Mouse (Mus musculus) lung, embryonic 15.5 days (tissue): ENCODE results near the gene Prop1. TPM values are rescaled to one million over a fixed set of nuclear protein-coding genes. Genes with fewer than 3 reads are reported as not detected.

Experiments
- ATAC-seq: fragments of 200-750 bp; cut with Nextera tagmentation; 2 replicates; pipeline ENCODE4 v1.8.0; 2017; ENCODE audit warnings: moderate number of reproducible peaks, borderline replicate concordance; ENCODE audit not compliant: low FRiP score, low TSS enrichment; ENCODE audit errors: extremely low read depth
- H3K27ac ChIP-seq: fragments of 300-500 bp; sonication (generic); 2 replicates; pipeline ENCODE4 v1.5.1; 2015; ENCODE audit warnings: moderate library complexity, mild to moderate bottlenecking, inconsistent platforms
- H3K27me3 ChIP-seq: fragments of 300-500 bp; sonication (generic); 2 replicates; pipeline ENCODE4 v1.6.1; 2015; ENCODE audit warnings: inconsistent platforms
- H3K36me3 ChIP-seq: fragments of 300-500 bp; sonication (generic); 2 replicates; pipeline ENCODE4 v1.6.1; 2015; ENCODE audit warnings: inconsistent platforms
- H3K4me1 ChIP-seq: fragments of 300-500 bp; sonication (generic); 2 replicates; pipeline ENCODE4 v1.6.1; 2015; ENCODE audit warnings: inconsistent platforms
- H3K4me2 ChIP-seq: fragments of 300-500 bp; sonication (generic); 2 replicates; pipeline ENCODE4 v1.6.1; 2015; ENCODE audit warnings: inconsistent platforms, mild to moderate bottlenecking, moderate library complexity
- H3K4me3 ChIP-seq: fragments of 300-500 bp; sonication (generic); 2 replicates; pipeline ENCODE4 v1.5.1; 2015; ENCODE audit warnings: mild to moderate bottlenecking, inconsistent platforms
- H3K9ac ChIP-seq: fragments of 300-500 bp; sonication (generic); 2 replicates; pipeline ENCODE4 v1.6.1; 2015; ENCODE audit warnings: inconsistent platforms
- H3K9me3 ChIP-seq: fragments of 300-500 bp; sonication (generic); 2 replicates; pipeline ENCODE4 v1.6.1; 2016; ENCODE audit warnings: inconsistent platforms
- WGBS: fragments of 180-500 bp; shearing (Covaris S2); methylation state at CpG from one replicate; pipeline ENCODE4 v1.1.7; 2015; 5-methylcytosine and 5-hydroxymethylcytosine counted together
- polyA plus RNA-seq: library from polyadenylated mRNA; unstranded; fragments of >200 nt; fragmentation: Nextera tagmentation; extraction: Ambion mirVana; gene quantifications from 2 replicates; pipeline ENCODE4 v1.2.1, GENCODE M21; 2015

The Prop1 gene
- polyA plus RNA-seq, 1 experiment from 2014 or later, result not detected

DNA sequence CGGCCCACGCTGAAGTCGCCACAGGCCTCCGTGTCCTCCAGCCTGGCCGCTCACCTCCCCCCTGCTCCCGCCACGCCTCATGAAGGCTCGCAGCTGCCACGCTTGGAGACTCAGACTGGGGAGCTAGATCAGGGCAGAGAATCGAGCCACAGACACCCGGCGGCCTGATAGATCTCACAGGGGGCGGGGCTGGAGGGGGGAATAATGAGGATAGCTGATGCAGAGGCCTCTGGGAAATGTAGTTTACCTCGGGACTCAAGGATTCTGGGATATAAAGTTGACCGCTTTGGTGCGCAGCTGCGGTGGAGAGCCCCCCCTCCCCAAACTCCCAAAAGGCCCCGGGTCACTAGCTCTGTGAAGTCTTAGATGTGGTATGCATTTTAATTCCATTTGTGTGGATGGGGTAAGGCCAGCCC is 22.1 kb downstream of the Prop1 start, which contains the start of gene Zfp354b:
Zfp354b (minus strand) TSS at position 183 of the 416 bp plus-strand sequence.
- Histone ChIP-seq H3K4me2 (peak within 1 kb of the TSS; percentile 94), H3K9ac (peak within 1 kb of the TSS; percentile 72), H3K4me1 (peaks cover 10% of the 10 kb centered on the region), H3K27ac (peak within 1 kb of the TSS; percentile 56; the same call in 1 of the 2 replicates), H3K36me3 (no peaks in the 10 kb centered on the region), H3K27me3 (peaks cover 4% of the 10 kb centered on the region; the same call in 1 of the 2 replicates), H3K9me3 (no peaks in the 10 kb centered on the region), H3K4me3 (peak within 1 kb of the TSS; percentile 79)
- peak; percentile 93 for ATAC-seq
- under 1% methylated on average over 18 of the region's 18 CpGs for WGBS

DNA sequence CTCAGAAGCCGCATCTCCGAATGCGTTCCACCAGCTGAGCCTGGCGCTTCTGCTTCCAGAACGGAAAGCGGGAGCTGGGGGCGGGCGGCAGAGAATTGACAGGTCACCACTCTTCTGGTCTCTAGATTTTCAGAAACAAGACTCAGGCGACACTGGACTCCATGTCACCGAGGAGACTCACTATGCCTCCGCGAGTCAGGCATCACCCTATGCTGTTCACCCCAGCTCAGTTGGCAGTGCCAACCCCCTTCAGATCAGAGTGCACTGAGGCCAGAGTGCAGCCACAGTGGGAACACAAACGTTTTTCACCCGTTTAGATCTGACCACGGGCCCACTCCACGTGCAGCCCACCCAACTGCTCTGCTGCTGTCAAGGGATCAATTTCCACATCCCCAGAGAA is 22.5 kb downstream of the Prop1 start:
- Histone ChIP-seq H3K9ac (peak overlapping the region; percentile 72), H3K27me3 (peaks cover 4% of the 10 kb centered on the region; the same call in 1 of the 2 replicates), H3K4me1 (peaks cover 10% of the 10 kb centered on the region), H3K27ac (peak overlapping the region; percentile 56; the same call in 1 of the 2 replicates), H3K9me3 (no peaks in the 10 kb centered on the region), H3K36me3 (no peaks in the 10 kb centered on the region), H3K4me3 (peak overlapping the region; percentile 79), H3K4me2 (peak overlapping the region; percentile 94)
- WGBS, result 0% methylated on average over 16 of the region's 16 CpGs
- peak; percentile 48 for ATAC-seq

DNA sequence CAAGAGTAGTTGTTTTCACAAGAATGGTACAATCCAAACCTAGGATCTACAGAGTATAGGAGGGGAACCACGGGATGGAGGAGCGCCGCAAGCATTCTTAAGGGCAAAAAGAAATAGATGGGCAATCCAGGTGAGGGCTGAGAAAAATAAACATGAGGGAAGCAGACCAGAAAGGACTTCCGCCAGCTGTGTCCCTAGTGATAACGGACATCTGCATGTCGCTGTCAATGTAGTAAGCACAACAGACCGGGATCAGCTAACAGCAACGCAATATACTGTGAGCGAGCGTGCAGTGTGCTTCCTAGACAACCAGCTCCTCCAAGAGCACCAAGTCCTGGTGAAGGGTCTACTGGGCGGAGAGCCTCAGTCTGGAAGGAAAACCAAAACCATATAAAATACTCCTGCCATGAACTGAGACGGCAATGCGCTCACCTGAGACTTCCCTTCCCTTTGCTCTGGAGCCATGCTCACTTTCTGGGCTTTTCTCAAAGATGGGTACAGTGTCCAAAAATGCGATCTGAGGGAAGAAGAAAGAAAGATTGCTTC is 23.0 kb downstream of the Prop1 start:
- 12% methylated on average over 14 of the region's 14 CpGs for WGBS
- Histone ChIP-seq H3K9ac (peak overlapping the region; percentile 72), H3K4me1 (peaks cover 10% of the 10 kb centered on the region)

DNA sequence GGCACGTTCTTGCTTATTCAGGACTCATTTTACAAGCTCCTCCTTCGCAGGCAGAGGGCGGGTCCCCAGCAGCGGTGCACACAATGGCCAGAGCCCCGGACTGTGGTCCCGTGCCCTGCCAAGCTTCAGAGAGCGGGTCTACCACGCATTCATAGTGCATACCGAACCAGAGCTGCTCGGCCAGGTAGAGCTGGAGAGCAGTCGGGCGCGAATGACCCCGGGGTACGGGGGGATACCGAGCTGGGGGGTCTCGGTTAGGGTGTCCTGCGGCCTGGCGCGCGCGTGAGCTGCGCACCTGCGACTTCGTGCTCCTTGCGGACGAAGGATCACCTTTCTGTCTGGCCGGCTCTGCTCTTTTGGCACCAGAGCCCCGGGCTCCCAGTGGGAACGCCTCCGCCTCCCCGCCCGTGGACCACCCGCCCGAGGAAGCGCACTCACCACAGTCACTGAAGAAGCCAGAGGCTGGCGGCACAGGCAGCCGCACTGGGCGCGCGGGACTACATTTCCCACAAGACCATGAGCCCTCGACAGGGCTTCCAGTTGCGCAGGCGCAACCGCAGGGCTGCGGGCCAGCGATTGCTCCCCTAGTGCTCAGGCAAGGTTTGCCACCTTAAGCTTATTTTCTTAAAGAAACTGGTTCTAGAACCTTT is 37.8 kb downstream of the Prop1 start, which contains the start of gene Zfp2:
Zfp2 (minus strand) TSS at position 495 of the 650 bp plus-strand sequence.
- H3K4me2 ChIP-seq, result peak within 1 kb of the TSS; percentile 60
- 0 out of 2 replicates have a peak, but pooled peaks cover 4% of the 10 kb centered on the region for H3K4me1 ChIP-seq
- WGBS, result under 1% methylated on average over 47 of the region's 47 CpGs
- peaks cover 13% of the 10 kb centered on the region for H3K36me3 ChIP-seq
- no peaks in the 10 kb centered on the region for H3K27me3 ChIP-seq
- H3K9ac ChIP-seq, result peak within 1 kb of the TSS; percentile 85
- peak within 1 kb of the TSS; percentile 71 for H3K4me3 ChIP-seq
- H3K27ac ChIP-seq, result peak within 1 kb of the TSS; percentile 59
- peak; percentile 97 for ATAC-seq
- H3K9me3 ChIP-seq, result no peaks in the 10 kb centered on the region

More for the DNA sequence above, 23.0 kb downstream of the Prop1 start:
- no peak for ATAC-seq
- Histone ChIP-seq H3K4me2 (peak overlapping the region; percentile 94), H3K9me3 (no peaks in the 10 kb centered on the region), H3K4me3 (peak overlapping the region; percentile 79), H3K36me3 (no peaks in the 10 kb centered on the region), H3K27ac (no peak overlapping the region), H3K27me3 (peaks cover 4% of the 10 kb centered on the region; the same call in 1 of the 2 replicates)

DNA sequence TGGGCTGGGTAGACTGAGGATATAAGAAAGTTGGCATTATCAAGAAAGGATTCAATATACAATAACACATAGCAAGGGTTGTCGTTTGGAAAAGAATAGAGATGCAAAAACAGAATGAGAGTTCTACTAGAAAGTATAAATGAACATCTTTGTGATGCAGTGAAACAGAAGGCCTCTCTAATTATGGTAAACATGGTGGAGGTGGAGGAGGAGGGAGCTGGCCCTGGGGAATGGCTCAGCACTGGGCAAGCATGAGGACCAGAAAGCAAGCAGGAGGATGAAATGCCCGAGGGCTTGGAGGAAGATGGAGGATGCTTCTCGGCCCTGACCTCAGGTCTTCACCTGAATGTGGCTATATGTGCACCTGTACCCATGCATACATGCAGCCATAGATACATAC is 39.1 kb downstream of the Prop1 start:
- Histone ChIP-seq H3K36me3 (peaks cover 27% of the 10 kb centered on the region), H3K9ac (no peak overlapping the region), H3K4me3 (no peak overlapping the region), H3K9me3 (no peaks in the 10 kb centered on the region), H3K27me3 (no peaks in the 10 kb centered on the region), H3K27ac (no peak overlapping the region), H3K4me2 (no peak overlapping the region), H3K4me1 (0 out of 2 replicates have a peak, but pooled peaks cover 4% of the 10 kb centered on the region)
- ATAC-seq, result no peak
- 90% methylated on average over 3 of the region's 3 CpGs for WGBS

DNA sequence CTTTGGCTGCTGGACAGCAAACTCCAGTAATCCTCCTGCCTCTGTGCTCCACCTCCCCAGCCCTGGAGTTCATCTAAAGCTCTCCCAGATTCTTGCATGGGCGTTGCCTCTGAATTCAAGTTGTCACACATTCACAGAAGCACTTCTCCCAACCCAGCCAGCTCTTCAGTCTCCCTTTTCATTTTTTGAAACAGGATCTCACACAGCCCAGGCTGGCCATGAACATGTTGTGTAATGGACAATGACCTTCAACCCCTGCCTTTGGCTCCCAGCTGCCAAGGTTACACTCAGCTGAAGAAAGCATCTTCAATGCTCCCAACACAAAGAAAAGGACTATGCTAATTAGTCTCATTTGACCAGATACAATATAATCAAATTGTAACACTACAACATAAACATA is 40.3 kb downstream of the Prop1 start:
- no peaks in the 10 kb centered on the region for H3K9me3 ChIP-seq
- ATAC-seq, result no peak
- H3K4me1 ChIP-seq, result 0 out of 2 replicates have a peak, but pooled peaks cover 4% of the 10 kb centered on the region
- no peaks in the 10 kb centered on the region for H3K27me3 ChIP-seq
- no peak overlapping the region for H3K27ac ChIP-seq
- H3K36me3 ChIP-seq, result peaks cover 38% of the 10 kb centered on the region
- WGBS, result 67% methylated on average over 1 of the region's 1 CpGs
- H3K4me3 ChIP-seq, result no peak overlapping the region
- no peak overlapping the region for H3K9ac ChIP-seq
- H3K4me2 ChIP-seq, result no peak overlapping the region

DNA sequence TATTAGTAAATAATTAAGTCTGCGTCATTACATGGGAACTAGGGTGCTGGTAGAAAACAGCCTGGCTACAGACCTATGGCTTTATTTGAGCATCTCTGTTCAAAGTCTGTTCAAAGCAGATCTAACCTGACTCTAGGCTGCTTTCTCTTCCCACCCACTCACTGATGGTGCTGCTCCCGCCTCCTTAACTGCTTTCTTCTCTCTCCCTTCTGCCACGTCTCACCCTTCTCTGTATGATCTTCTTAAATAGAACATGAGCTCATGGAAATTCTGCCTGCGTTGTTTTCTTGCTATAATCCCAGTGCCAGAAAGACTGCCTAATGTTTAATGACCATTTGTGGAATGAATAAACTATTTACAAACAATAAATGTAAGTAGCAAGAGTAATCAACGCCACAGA is 45.4 kb downstream of the Prop1 start:
- WGBS, result 91% methylated on average over 5 of the region's 5 CpGs
- no peaks in the 10 kb centered on the region for H3K27me3 ChIP-seq
- H3K4me2 ChIP-seq, result no peak overlapping the region
- no peak overlapping the region for H3K4me3 ChIP-seq
- no peak overlapping the region for H3K9ac ChIP-seq
- no peak overlapping the region for H3K27ac ChIP-seq
- H3K4me1 ChIP-seq, result no peaks in the 10 kb centered on the region
- peaks cover 86% of the 10 kb centered on the region for H3K36me3 ChIP-seq
- peaks cover 7% of the 10 kb centered on the region; the same call in 1 of the 2 replicates for H3K9me3 ChIP-seq
- ATAC-seq, result no peak

Other genes with a start within 250 kb of the Prop1 start
- gene Zfp354c, start 126.0 kb downstream of the Prop1 start, polyA plus RNA-seq, result 21.5 and 23.9 TPM in 2 replicates
- 0.53 and 0.85 TPM in 2 replicates for gene Zfp879, start 112.2 kb downstream of the Prop1 start, polyA plus RNA-seq
- 0.04 TPM in 1 of 2 replicates, not detected in the other for gene Grm6, start 103.1 kb downstream of the Prop1 start, polyA plus RNA-seq
- gene Zfp454, start 66.1 kb downstream of the Prop1 start, polyA plus RNA-seq, result 8.1 and 9.2 TPM in 2 replicates
- 13.0 and 13.3 TPM in 2 replicates for gene Zfp2, start 37.6 kb downstream of the Prop1 start, polyA plus RNA-seq
- gene Zfp354b, start 22.1 kb downstream of the Prop1 start, polyA plus RNA-seq, result 1.3 and 1.4 TPM in 2 replicates
- not detected in 2 replicates for gene 4933414I15Rik, start 10.0 kb downstream of the Prop1 start, polyA plus RNA-seq
- gene Olfr1378, start 12.8 kb upstream of the Prop1 start, polyA plus RNA-seq, result not detected in 2 replicates
- not detected in 2 replicates for gene Olfr1377, start 28.2 kb upstream of the Prop1 start, polyA plus RNA-seq
- not detected in 2 replicates for gene Olfr51, start 49.8 kb upstream of the Prop1 start, polyA plus RNA-seq
- not detected in 2 replicates for gene Olfr54, start 60.5 kb upstream of the Prop1 start, polyA plus RNA-seq
- gene Olfr1375, start 94.3 kb upstream of the Prop1 start, polyA plus RNA-seq, result not detected in 2 replicates
- gene Zfp354a, start 105.5 kb upstream of the Prop1 start, polyA plus RNA-seq, result 7.8 and 10.2 TPM in 2 replicates